Mouse (Mus musculus): ENCODE measurements around the gene Rab40c.

DNA sequence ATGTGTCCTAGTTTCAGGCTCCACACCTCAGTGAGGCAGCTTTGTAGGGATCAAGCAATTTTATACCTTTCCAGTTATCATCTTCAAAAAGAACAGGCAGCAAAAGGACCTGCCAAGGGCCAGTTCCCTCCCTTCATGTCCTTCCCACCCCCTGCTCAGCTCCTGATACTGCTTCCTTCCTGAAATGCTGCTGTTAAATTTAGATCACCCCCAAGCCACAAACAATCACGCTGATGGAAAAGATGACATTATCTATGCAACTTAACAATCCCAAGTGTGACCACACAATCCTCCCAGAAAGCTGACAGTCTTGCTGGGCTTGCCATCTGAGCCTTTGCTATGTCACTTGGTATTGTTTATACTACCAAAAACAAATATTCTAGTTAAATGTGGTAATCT is 5.7 kb downstream of the Rab40c start:
- TF ChIP-seq POLR2A (IDR thresholded peaks at IDR 0.05; ENCODE audit: low read depth, low read length) (no peak), CTCF (IDR thresholded peaks at IDR 0.05; ENCODE audit: extremely low read depth, insufficient read length, insufficient replicate concordance, low read depth, low read length) (no peak)
